Mouse (Mus musculus) thymus, adult 2 months (tissue): ENCODE results near the gene Psmb6.

Experiments used
- CTCF ChIP-seq: fragments of 200-500 bp; IDR thresholded peaks from 2 replicates; pipeline ENCODE4 v1.5.1; 2012; ENCODE audit warnings: mild to moderate bottlenecking, control low read depth, low read length, moderate library complexity, borderline replicate concordance; ENCODE audit not compliant: control insufficient read depth, poor library complexity, insufficient read depth; ENCODE audit errors: extremely low read depth
- POLR2A ChIP-seq: fragments of 200-500 bp; IDR thresholded peaks from 2 replicates; pipeline ENCODE4 v1.6.1; 2012; ENCODE audit warnings: mild to moderate bottlenecking, low read length, control low read depth, moderate library complexity; ENCODE audit not compliant: control insufficient read depth, poor library complexity, insufficient read depth; ENCODE audit errors: extremely low read depth

- TF ChIP-seq POLR2A: no peak
- TF ChIP-seq CTCF: no peak
Observed at GRCm38 (mm10) chr11:70528610-70529009, 3.4 kb downstream of the Psmb6 start.
